Mouse (Mus musculus) ES-E14 (cell line): ENCODE measurements at regions not wholly inside any gene's neighbourhood (a gene's known extent, or its start where the extent isn't known, plus 50 kb on each side); places are given as distances from the start of the nearest gene placed in this dataset.

Experiments
- CHD2 ChIP-seq: IDR thresholded peaks from 2 replicates; pipeline ENCODE4 v1.6.1; 2014; ENCODE audit warnings: mild to moderate bottlenecking, low read depth, low read length, inconsistent platforms
- ZNF384 ChIP-seq: IDR thresholded peaks from 2 replicates; pipeline ENCODE4 v1.6.1; 2012; ENCODE audit warnings: low read depth, low read length, inconsistent platforms

DNA sequence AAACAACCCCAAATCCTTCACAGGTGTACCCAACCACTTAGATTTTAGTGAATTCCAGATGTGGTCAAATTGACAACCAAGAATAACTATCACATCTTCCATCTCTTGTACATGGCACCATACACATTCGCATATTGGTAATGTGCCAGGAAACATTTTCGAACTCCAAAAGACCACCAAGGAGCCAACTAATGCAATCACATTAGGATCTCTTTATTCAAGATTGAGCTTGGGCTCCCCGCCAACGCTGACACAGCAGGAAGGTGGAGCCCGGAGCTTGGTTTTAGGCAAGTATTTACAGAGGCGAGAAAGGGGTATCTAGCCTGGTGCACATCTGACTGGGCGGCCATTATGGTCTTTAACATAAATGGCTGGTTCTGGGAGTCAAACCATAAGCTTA, 285.8 kb upstream of the Auts2 start:
- TF ChIP-seq ZNF384 (no peak), CHD2 (no peak)
